Comparison of ENCODE assay signal across 16 mouse cellular contexts in genomic region chr14:118884250-118884556, GRCm38 (mm10). TPM values are rescaled to one million over a fixed set of nuclear protein-coding genes. Genes with fewer than 3 reads are reported as not detected.
DNase-seq lines count a peak whose midpoint lies in the region; ATAC-seq lines count a peak whose summit lies in the region.
"Had no signal": no experiment of that assay in that cellular context is flagged by ENCODE, and none has a peak within 500 bp of the region (broad histone marks: within the 10 kb centered on the region; RNA-seq: fewer than 3 reads in every experiment).

No protein-coding gene starts in this region.

- no peak overlapping the region for H3K4me2 ChIP-seq in kidney, embryonic 16.5 days (replicated peaks; ENCODE audit: low read depth, low read length)
- peak overlapping the region; percentile 50; the same call in 1 of the 2 replicates for H3K4me2 ChIP-seq in liver, embryonic 15.5 days
- H3K4me2 ChIP-seq: forebrain, embryonic 13.5 days; limb, embryonic 13.5 days had no signal

- no peaks in the 10 kb centered on the region for H3K9me3 ChIP-seq in kidney, embryonic 16.5 days (ENCODE audit: low read length)
- H3K9me3 ChIP-seq in liver, embryonic 15.5 days (replicated peaks): no peaks in the 10 kb centered on the region
- H3K9me3 ChIP-seq: forebrain, embryonic 13.5 days; heart, embryonic 12.5 days; hindbrain, embryonic 10.5 days; limb, embryonic 13.5 days had no signal

- 70% methylated on average over 7 of the region's 7 CpGs for WGBS in kidney, embryonic 16.5 days
- WGBS in liver, embryonic 15.5 days (ENCODE audit: insufficient replicate concordance): 53% methylated on average over 7 of the region's 7 CpGs

- H3K4me1 ChIP-seq in kidney, embryonic 16.5 days (ENCODE audit: insufficient read depth, low read length): no peaks in the 10 kb centered on the region
- peaks cover 30% of the 10 kb centered on the region for H3K4me1 ChIP-seq in liver, embryonic 15.5 days (replicated peaks)
- H3K4me1 ChIP-seq: forebrain, embryonic 13.5 days; hindbrain, embryonic 10.5 days; limb, embryonic 13.5 days had no signal

- no peak for DNase-seq in frontal cortex, postnatal 14 days (ENCODE audit: low spot score in 2 of 2)
- no peak for DNase-seq in kidney, postnatal 14 days
- DNase-seq in c-Kit-positive CD71-positive TER-119-positive erythroid progenitor cells, embryonic 14.5 days (ENCODE audit: low spot score): peak; percentile 49
- DNase-seq in embryo, embryonic 10.5 days (ENCODE audit: low spot score): no peak
- no peak for DNase-seq in cerebellum, postnatal 4 days (ENCODE audit: low spot score in 2 of 2)
- DNase-seq: adrenal gland, postnatal 36 days; cerebellum, adult 9-11 months; right cerebral cortex, adult 18-20 months had no signal

- H3K4me3 ChIP-seq in kidney, embryonic 16.5 days (ENCODE audit: low read length): no peak overlapping the region
- no peak overlapping the region for H3K4me3 ChIP-seq in liver, embryonic 15.5 days (replicated peaks)
- H3K4me3 ChIP-seq: forebrain, embryonic 13.5 days; heart, embryonic 12.5 days; hindbrain, embryonic 10.5 days; limb, embryonic 13.5 days had no signal

- no peak overlapping the region for H3K9ac ChIP-seq in kidney, embryonic 16.5 days (replicated peaks; ENCODE audit: low read length)
- no peak overlapping the region for H3K9ac ChIP-seq in liver, embryonic 15.5 days
- H3K9ac ChIP-seq: forebrain, embryonic 13.5 days; heart, embryonic 12.5 days; limb, embryonic 13.5 days had no signal

- peaks cover 35% of the 10 kb centered on the region for H3K36me3 ChIP-seq in kidney, embryonic 16.5 days (ENCODE audit: insufficient read depth, low read length)
- no peaks in the 10 kb centered on the region for H3K36me3 ChIP-seq in liver, embryonic 15.5 days (replicated peaks)

- peak; percentile 62 for ATAC-seq in frontal cortex, adult (ENCODE audit: low TSS enrichment)
- peak; percentile 28; the same call in 1 of the 2 replicates for ATAC-seq in kidney, embryonic 16.5 days (ENCODE audit: low FRiP score, low TSS enrichment)
- ATAC-seq in liver, embryonic 15.5 days (ENCODE audit: insufficient read depth): peak; percentile 67
- ATAC-seq: forebrain, embryonic 13.5 days; midbrain, embryonic 16.5 days had no signal

- H3K27me3 ChIP-seq in kidney, embryonic 16.5 days (ENCODE audit: insufficient read depth, low read length): no peaks in the 10 kb centered on the region
- no peaks in the 10 kb centered on the region for H3K27me3 ChIP-seq in liver, embryonic 15.5 days
- H3K27me3 ChIP-seq: forebrain, embryonic 13.5 days; heart, embryonic 12.5 days; limb, embryonic 13.5 days had no signal

- peak overlapping the region; percentile 43; the same call in 1 of the 2 replicates for H3K27ac ChIP-seq in kidney, embryonic 16.5 days (ENCODE audit: low read length)
- peak overlapping the region; percentile 74 for H3K27ac ChIP-seq in liver, embryonic 15.5 days (replicated peaks)
- H3K27ac ChIP-seq: forebrain, embryonic 13.5 days; hindbrain, embryonic 10.5 days; limb, embryonic 13.5 days had no signal

RNA-seq across cellular contexts. Expression of gene Dzip1, which starts 41.1 kb away (rescaled TPM):
- polyA plus RNA-seq in kidney, embryonic 16.5 days (2015; fragmentation: Nextera tagmentation; extraction: Ambion mirVana): 15.8 and 18.6 TPM in 2 replicates
- 1.6 and 1.9 TPM in 2 replicates for polyA plus RNA-seq in liver, embryonic 15.5 days (2015; fragmentation: Nextera tagmentation; extraction: Ambion mirVana)

RNA-seq across cellular contexts. Expression of gene Dnajc3, which starts 53.6 kb away (rescaled TPM):
- polyA plus RNA-seq in kidney, embryonic 16.5 days (2015; fragmentation: Nextera tagmentation; extraction: Ambion mirVana): 48.9 and 52.3 TPM in 2 replicates
- polyA plus RNA-seq in liver, embryonic 15.5 days (2015; fragmentation: Nextera tagmentation; extraction: Ambion mirVana): 29.7 and 32.4 TPM in 2 replicates
